Mouse (Mus musculus): ENCODE data around the gene Dlec1. TPM values are rescaled to one million over a fixed set of nuclear protein-coding genes. Genes with fewer than 3 reads are reported as not detected.

Dlec1 gene
- total RNA-seq, 2 experiments from 2014 or later: 0.64 TPM; not detected in 1

GRCm38 (mm10) chr9:119089437-119089836 lies 12.8 kb upstream of the Dlec1 start:
- no peak for DNase-seq

- no peak for DNase-seq
Observed at GRCm38 (mm10) chr9:119090462-119090861, 11.8 kb upstream of the Dlec1 start.

GRCm38 (mm10) chr9:119091581-119092310 lies 10.5 kb upstream of the Dlec1 start:
- peak in 1 of 2 experiments; percentile 38 for DNase-seq

GRCm38 (mm10) chr9:119092473-119093418 lies 9.5 kb upstream of the Dlec1 start:
- peak; percentile 79 to 83 for DNase-seq

GRCm38 (mm10) chr9:119093419-119094295 lies 8.6 kb upstream of the Dlec1 start, which contains the start of gene Plcd1:
Gene Plcd1 (minus strand): TSS chr9:119093502.
- peak; percentile 96 to 97 for DNase-seq

- DNase-seq: no peak
Observed at GRCm38 (mm10) chr9:119094462-119095109, 7.7 kb upstream of the Dlec1 start.

GRCm38 (mm10) chr9:119100177-119100898 lies 1.9 kb upstream of the Dlec1 start:
- no peak for DNase-seq

GRCm38 (mm10) chr9:119102783-119103113 lies 470 bp downstream of the Dlec1 start:
- no peak for DNase-seq

GRCm38 (mm10) chr9:119107566-119107965 lies 5.3 kb downstream of the Dlec1 start:
- peak; percentile 31 to 66 for DNase-seq

- DNase-seq: no peak
Observed at GRCm38 (mm10) chr9:119109685-119110353, 7.5 kb downstream of the Dlec1 start.

GRCm38 (mm10) chr9:119110640-119111039 lies 8.4 kb downstream of the Dlec1 start:
- DNase-seq: no peak

GRCm38 (mm10) chr9:119114911-119115310 lies 12.6 kb downstream of the Dlec1 start:
- no peak for DNase-seq

- no peak for DNase-seq
Observed at GRCm38 (mm10) chr9:119119409-119120167, 17.3 kb downstream of the Dlec1 start.

- no peak for DNase-seq
Observed at GRCm38 (mm10) chr9:119120168-119120560, 17.9 kb downstream of the Dlec1 start.

GRCm38 (mm10) chr9:119122596-119123369 lies 20.5 kb downstream of the Dlec1 start:
- no peak for DNase-seq

GRCm38 (mm10) chr9:119128436-119129181 lies 26.3 kb downstream of the Dlec1 start:
- DNase-seq: no peak

- no peak for DNase-seq
Observed at GRCm38 (mm10) chr9:119130692-119131091, 28.4 kb downstream of the Dlec1 start.

- no peak for DNase-seq
Observed at GRCm38 (mm10) chr9:119138836-119139235, 36.6 kb downstream of the Dlec1 start.
